Mouse (Mus musculus) bone marrow macrophage, adult 2 months (primary cell): ENCODE data around the gene Ccdc57.

Experiments
- CTCF ChIP-seq: IDR thresholded peaks from 2 replicates; pipeline ENCODE4 v1.5.1; 2012; ENCODE audit warnings: low read depth, mild to moderate bottlenecking, low read length, moderate library complexity
- POLR2A ChIP-seq: IDR thresholded peaks from 2 replicates; pipeline ENCODE4 v1.6.1; 2012; ENCODE audit warnings: mild to moderate bottlenecking, low read depth, low read length, borderline replicate concordance

DNA sequence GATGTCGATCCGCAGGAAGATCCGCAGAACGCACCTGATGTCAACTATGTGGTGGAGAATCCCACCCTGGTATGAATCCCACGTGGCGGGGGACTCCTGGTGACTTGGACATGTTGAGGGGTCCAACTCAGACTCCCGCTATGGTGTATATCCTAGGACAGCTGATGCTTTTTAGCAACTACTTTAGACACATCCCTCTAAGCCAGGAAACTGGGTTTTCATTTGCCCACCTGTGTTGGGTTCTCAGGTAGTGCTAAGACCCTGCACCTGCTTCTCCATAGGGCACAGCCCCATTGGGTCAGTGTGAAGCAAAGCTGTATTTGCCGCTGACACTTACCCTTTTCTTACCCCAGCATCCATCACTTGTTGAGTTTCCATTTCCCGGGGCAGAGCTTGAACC lies 147.5 kb downstream of the Ccdc57 start:
- TF ChIP-seq CTCF (no peak), POLR2A (no peak)
